Mouse (Mus musculus): ENCODE measurements around the gene Nfib. TPM values are rescaled to one million over a fixed set of nuclear protein-coding genes. Genes with fewer than 3 reads are reported as not detected.

Nfib gene
- polyA plus RNA-seq, 1 experiment from 2014 or later, result 86.8 TPM

DNA sequence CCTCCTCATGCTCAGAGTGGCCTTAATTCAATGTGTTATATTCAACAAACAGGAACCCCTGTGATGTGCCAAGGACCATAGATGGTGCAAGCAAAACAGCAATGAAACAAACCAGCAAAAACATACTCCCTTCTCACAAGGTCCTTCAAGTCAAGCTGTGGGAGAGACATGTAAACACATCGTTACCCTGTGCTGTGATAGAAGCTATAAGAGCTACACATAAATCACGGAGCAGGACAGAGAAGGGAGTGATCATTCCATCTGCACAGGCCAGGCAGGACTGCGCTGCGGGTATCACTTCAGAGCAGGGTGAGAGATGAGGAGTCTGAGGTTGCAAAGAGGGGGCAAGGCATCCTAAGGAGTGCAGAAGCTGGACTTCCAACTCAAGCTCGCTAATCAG is 262.5 kb downstream of the Nfib start:
- Histone ChIP-seq H3K4me2 (replicated peaks) (no peak overlapping the region), H3K36me3 (no peaks in the 10 kb centered on the region), H3K27me3 (no peaks in the 10 kb centered on the region), H3K27ac (no peak overlapping the region), H3K9ac (no peak overlapping the region), H3K4me1 (peaks cover 23% of the 10 kb centered on the region), H3K4me3 (no peak overlapping the region), H3K9me3 (no peaks in the 10 kb centered on the region)
- WGBS, result 86% methylated on average over 5 of the region's 5 CpGs
- no peak for ATAC-seq (ENCODE audit: insufficient number of reproducible peaks, insufficient read depth, low FRiP score, low TSS enrichment)

DNA sequence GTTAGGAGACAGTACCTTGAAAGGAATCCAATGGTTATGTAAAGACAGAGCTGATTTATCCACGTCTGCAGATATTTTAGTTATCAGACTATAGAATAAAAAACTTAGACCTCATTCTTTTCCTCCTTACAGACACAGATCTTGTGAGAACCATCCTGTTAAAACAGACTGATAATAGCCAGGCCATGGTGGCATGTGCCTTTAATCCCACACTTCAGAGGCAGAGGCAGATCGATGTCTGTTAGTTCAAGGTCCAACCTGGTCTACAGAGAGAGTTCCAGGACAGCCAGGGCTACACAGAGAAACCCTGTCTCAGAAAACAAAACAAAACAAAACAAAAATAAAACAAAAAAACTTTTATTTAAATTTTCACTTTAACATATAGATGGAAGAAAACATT is 264.9 kb downstream of the Nfib start:
- 83% methylated on average over 2 of the region's 2 CpGs for WGBS
- H3K27ac ChIP-seq, result no peak overlapping the region
- H3K9ac ChIP-seq, result no peak overlapping the region
- H3K9me3 ChIP-seq, result no peaks in the 10 kb centered on the region
- H3K4me3 ChIP-seq, result no peak overlapping the region
- H3K4me1 ChIP-seq, result peaks cover 36% of the 10 kb centered on the region
- no peaks in the 10 kb centered on the region for H3K36me3 ChIP-seq
- ATAC-seq (ENCODE audit: insufficient number of reproducible peaks, insufficient read depth, low FRiP score, low TSS enrichment), result no peak
- H3K27me3 ChIP-seq, result no peaks in the 10 kb centered on the region
- no peak overlapping the region for H3K4me2 ChIP-seq (replicated peaks)

DNA sequence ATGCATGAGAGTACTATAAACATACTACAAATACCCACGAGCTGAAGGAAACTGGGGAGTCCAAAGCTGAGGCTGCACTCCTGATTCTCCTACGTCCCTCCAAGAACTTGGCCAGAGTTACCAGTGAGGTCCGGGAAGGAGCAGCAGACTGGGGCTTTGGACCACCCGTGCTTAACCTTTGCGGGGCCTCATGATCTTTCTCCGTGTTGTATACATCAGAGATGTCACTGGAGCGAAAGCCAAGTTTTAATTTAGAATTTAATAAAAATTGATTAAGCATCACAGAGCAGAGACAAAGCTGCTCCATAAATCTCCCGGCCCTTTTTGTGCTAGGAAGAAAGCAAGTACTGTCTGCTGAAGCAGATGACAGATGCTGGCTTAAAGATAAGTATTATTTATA is 265.7 kb downstream of the Nfib start:
- Histone ChIP-seq H3K9ac (no peak overlapping the region), H3K27me3 (no peaks in the 10 kb centered on the region), H3K9me3 (no peaks in the 10 kb centered on the region), H3K4me3 (no peak overlapping the region), H3K4me1 (peaks cover 43% of the 10 kb centered on the region), H3K4me2 (replicated peaks) (no peak overlapping the region), H3K27ac (no peak overlapping the region), H3K36me3 (no peaks in the 10 kb centered on the region)
- ATAC-seq (ENCODE audit: insufficient number of reproducible peaks, insufficient read depth, low FRiP score, low TSS enrichment), result no peak
- WGBS, result 82% methylated on average over 8 of the region's 8 CpGs

DNA sequence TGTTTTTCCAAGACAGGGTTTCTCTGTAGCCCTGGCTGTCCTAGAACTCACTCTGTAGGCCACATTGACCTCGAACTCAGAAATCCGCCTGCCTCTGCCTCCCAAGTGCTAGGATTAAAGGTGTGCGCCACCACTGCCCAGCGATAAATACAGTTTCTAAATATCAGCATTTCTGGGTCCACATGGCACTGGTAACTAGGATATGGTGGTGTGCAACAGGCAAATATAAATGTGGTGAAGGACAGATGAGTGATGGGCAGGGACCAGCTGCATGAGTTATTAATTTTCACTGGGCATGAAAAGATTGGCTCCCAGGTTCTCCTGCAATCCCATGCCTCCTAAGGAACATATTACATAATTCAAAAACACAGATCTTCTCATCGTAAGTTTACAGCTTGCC is 266.9 kb downstream of the Nfib start:
- H3K4me1 ChIP-seq, result peaks cover 54% of the 10 kb centered on the region
- no peak overlapping the region for H3K27ac ChIP-seq
- H3K36me3 ChIP-seq, result no peaks in the 10 kb centered on the region
- H3K4me2 ChIP-seq (replicated peaks), result no peak overlapping the region
- 89% methylated on average over 5 of the region's 5 CpGs for WGBS
- H3K9me3 ChIP-seq, result no peaks in the 10 kb centered on the region
- ATAC-seq (ENCODE audit: insufficient number of reproducible peaks, insufficient read depth, low FRiP score, low TSS enrichment), result no peak
- H3K4me3 ChIP-seq, result no peak overlapping the region
- no peak overlapping the region for H3K9ac ChIP-seq
- no peaks in the 10 kb centered on the region for H3K27me3 ChIP-seq

DNA sequence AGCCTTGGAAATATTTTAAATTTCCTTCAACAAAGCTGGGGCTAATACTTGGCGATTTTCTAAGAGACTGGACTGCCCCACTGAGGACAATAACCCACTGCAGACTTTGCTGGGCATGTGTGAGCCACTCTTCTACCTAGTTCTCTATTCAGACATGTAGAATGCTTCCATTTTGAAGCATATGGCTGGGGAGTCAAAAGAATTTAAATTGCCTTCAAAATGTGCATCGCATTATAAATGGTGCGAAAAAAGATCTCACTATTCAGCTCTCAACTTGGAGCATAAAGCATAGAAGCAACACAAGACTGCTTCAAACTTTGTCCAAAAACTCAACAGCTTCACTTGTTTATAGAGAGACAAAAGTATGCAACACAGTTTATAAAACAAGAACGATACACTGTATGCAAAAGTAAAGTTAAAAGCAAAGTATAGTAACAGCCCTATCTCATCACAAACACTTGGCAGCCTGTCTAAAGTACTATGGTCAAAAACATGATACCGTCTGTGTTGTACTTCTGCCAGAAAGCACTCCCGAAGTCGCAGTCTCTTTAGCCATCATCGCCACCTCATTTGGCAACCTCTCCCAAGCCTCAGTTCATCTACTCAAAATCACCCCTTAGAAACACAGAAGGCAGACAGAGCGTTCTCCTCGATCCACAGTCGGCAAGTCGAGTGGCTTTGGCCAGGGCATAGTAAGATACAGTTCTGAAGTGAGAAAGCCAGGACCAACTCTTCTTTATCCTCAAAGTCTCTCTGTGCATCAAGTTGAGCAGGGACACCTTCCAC is 267.8 kb downstream of the Nfib start:
- Histone ChIP-seq H3K9me3 (no peaks in the 10 kb centered on the region), H3K4me1 (peaks cover 50% of the 10 kb centered on the region), H3K4me3 (no peak overlapping the region), H3K27me3 (no peaks in the 10 kb centered on the region), H3K9ac (no peak overlapping the region), H3K27ac (peak overlapping the region; percentile 72), H3K4me2 (replicated peaks) (no peak overlapping the region), H3K36me3 (no peaks in the 10 kb centered on the region)
- no peak for ATAC-seq (ENCODE audit: insufficient number of reproducible peaks, insufficient read depth, low FRiP score, low TSS enrichment)
- WGBS, result 76% methylated on average over 12 of the region's 12 CpGs

DNA sequence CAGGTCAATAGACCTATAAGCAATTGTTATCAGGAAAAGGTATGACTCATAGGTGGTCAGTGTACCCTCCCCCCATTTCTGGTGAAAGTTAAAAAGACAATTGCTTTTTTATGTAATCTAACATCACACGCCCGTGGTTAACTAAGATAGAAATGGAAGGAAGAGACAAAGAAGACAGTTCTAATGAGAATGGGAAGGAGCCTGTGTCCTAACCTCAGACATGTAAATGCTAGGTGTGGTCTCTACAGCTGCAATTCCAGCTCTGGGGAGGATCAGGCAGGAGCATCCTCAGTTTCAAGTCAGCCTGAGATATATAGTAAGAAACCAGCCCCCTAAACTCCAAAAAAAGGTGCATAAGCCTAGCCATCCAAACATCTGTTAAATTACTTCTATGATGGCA is 268.9 kb downstream of the Nfib start:
- WGBS, result 86% methylated on average over 2 of the region's 2 CpGs
- Histone ChIP-seq H3K9me3 (no peaks in the 10 kb centered on the region), H3K4me3 (no peak overlapping the region), H3K4me1 (peaks cover 49% of the 10 kb centered on the region), H3K27me3 (no peaks in the 10 kb centered on the region), H3K9ac (no peak overlapping the region), H3K27ac (no peak overlapping the region), H3K36me3 (no peaks in the 10 kb centered on the region), H3K4me2 (replicated peaks) (no peak overlapping the region)
- no peak for ATAC-seq (ENCODE audit: insufficient number of reproducible peaks, insufficient read depth, low FRiP score, low TSS enrichment)

DNA sequence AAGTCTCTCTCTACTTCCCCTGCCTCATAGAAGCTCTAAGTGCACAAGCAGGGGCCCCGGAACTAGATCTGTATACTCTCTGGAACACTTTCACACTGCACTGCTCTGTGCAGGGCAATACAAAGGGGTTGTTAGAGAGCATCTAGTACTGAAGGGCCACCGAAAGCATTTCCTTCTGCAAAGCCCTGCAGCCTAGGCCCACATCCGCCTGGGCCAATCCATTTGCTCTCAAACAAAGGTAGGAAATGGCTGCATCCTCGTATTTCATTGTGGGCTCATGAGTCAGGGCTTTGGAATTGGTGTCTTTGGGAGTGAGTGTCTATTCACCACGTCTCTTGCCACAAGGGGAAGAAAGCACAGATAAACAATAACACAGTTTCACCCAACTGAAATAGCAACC is 269.8 kb downstream of the Nfib start:
- ATAC-seq (ENCODE audit: insufficient number of reproducible peaks, insufficient read depth, low FRiP score, low TSS enrichment), result no peak
- H3K9ac ChIP-seq, result no peak overlapping the region
- no peaks in the 10 kb centered on the region for H3K9me3 ChIP-seq
- WGBS, result 58% methylated on average over 5 of the region's 5 CpGs
- 0 out of 2 replicates have a peak overlapping the region, but pooled peaks have one; percentile 50 for H3K27ac ChIP-seq
- H3K4me1 ChIP-seq, result peaks cover 44% of the 10 kb centered on the region
- no peak overlapping the region for H3K4me3 ChIP-seq
- H3K4me2 ChIP-seq (replicated peaks), result no peak overlapping the region
- H3K27me3 ChIP-seq, result no peaks in the 10 kb centered on the region
- no peaks in the 10 kb centered on the region for H3K36me3 ChIP-seq

DNA sequence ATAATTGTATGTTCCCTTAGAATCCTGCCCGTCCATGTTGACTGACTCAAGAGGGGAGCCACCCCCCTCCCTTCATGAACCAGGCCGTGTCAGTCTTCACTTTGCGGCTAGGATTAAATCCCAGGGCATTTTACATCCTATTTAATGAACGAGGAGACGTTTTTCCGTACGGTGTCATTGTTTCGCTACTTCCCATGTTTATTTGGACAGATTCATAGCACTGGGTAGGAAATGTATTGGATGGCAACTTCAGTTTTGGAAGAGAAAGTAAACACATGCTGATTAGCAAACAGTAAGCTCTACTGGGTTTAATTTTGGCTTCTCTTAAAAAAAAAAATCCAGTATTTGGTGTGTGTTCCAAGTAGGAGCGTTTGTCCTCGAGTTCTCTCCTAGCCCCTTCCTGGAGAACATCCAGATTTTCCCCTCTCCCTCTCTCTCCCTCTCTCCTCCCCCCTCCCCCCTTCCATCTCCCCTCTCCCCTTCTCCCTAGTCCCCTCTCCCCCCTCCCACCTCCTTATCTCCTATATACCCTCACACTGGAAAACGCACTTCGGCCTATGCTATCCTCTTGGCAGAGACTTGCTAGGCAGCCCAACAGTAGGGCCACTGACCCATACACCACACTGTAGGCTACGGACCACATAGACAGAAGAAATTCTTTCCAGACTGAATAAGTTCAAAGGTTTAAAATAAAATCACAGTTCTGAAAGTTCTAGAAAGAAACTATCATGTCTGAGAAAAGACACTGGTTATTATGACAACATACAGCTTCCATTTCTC is 271.4 kb downstream of the Nfib start:
- Histone ChIP-seq H3K9ac (no peak overlapping the region), H3K36me3 (no peaks in the 10 kb centered on the region), H3K4me1 (peaks cover 46% of the 10 kb centered on the region), H3K27me3 (no peaks in the 10 kb centered on the region), H3K9me3 (no peaks in the 10 kb centered on the region), H3K27ac (no peak overlapping the region), H3K4me3 (no peak overlapping the region), H3K4me2 (replicated peaks) (no peak overlapping the region)
- WGBS, result 64% methylated on average over 13 of the region's 13 CpGs
- no peak for ATAC-seq (ENCODE audit: insufficient number of reproducible peaks, insufficient read depth, low FRiP score, low TSS enrichment)

DNA sequence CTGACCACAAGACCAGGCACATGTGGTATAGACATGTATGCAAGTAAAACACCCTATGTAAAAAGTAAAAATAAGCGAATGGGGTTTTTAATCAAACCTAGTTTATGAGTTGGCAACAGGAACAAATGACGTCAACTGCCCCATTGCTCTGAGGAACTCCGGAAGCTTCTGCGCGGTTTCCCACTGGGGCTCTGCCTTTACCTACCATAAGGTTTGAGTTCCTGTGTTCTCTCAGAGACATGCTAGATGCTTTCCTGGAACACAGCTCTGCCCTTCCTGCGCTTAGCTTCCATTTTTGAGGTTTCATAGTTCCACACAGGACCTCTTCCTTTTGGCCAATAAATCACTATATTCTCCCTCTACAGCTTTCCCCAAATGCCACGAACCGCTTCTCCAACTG is 273.7 kb downstream of the Nfib start:
- Histone ChIP-seq H3K27me3 (no peaks in the 10 kb centered on the region), H3K4me2 (replicated peaks) (no peak overlapping the region), H3K9ac (no peak overlapping the region), H3K4me3 (no peak overlapping the region), H3K9me3 (no peaks in the 10 kb centered on the region), H3K27ac (no peak overlapping the region), H3K36me3 (no peaks in the 10 kb centered on the region), H3K4me1 (peaks cover 42% of the 10 kb centered on the region)
- no peak for ATAC-seq (ENCODE audit: insufficient number of reproducible peaks, insufficient read depth, low FRiP score, low TSS enrichment)
- WGBS, result 93% methylated on average over 8 of the region's 8 CpGs

DNA sequence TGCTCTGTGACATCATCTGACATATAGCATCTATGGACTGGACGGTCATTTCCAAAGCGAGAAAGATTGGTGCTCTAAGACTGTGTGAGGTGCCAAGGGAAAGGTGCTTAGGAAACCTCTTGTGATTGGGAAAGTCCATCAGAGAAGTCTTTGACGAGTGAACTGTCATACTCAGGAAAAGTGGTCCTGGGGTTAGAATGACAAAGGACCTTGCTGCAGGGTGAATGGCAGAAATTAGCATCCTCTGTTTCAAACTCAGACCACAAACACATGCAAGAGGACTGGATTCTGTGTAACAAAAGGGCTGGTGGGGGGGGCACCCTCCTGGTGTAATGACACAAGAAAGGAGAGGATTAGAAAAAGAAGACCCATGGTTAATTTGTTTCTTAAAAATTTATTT is 274.7 kb downstream of the Nfib start:
- Histone ChIP-seq H3K27me3 (no peaks in the 10 kb centered on the region), H3K9ac (no peak overlapping the region), H3K4me1 (peaks cover 32% of the 10 kb centered on the region), H3K36me3 (no peaks in the 10 kb centered on the region), H3K27ac (no peak overlapping the region), H3K4me3 (no peak overlapping the region), H3K4me2 (replicated peaks) (no peak overlapping the region), H3K9me3 (no peaks in the 10 kb centered on the region)
- WGBS, result 63% methylated on average over 3 of the region's 3 CpGs
- ATAC-seq (ENCODE audit: insufficient number of reproducible peaks, insufficient read depth, low FRiP score, low TSS enrichment), result no peak

DNA sequence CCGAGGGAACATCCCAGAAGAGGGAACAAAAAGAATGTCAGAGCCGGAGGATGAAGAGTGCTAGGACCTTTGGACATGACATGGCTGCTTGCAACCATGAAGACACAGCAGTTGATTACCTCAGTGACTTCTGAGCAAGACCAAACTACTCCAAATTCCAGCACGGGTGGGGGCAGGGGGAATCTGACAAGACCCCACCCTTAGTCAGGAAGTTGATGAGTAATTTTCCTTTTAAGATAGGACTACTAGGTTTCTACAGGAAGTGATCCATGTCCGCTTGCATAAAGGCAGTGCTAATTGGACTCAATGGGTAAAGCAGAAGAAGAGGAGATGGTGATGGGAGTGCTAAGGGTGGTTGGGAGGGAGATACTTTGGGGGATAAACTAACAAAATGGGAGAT is 279.3 kb downstream of the Nfib start:
- Histone ChIP-seq H3K4me3 (no peak overlapping the region), H3K27me3 (no peaks in the 10 kb centered on the region), H3K9me3 (no peaks in the 10 kb centered on the region), H3K36me3 (no peaks in the 10 kb centered on the region), H3K9ac (no peak overlapping the region), H3K4me2 (replicated peaks) (no peak overlapping the region), H3K27ac (no peak overlapping the region), H3K4me1 (peaks cover 12% of the 10 kb centered on the region)
- no peak for ATAC-seq (ENCODE audit: insufficient number of reproducible peaks, insufficient read depth, low FRiP score, low TSS enrichment)
- 88% methylated on average over 4 of the region's 4 CpGs for whole genome bisulfite sequencing

DNA sequence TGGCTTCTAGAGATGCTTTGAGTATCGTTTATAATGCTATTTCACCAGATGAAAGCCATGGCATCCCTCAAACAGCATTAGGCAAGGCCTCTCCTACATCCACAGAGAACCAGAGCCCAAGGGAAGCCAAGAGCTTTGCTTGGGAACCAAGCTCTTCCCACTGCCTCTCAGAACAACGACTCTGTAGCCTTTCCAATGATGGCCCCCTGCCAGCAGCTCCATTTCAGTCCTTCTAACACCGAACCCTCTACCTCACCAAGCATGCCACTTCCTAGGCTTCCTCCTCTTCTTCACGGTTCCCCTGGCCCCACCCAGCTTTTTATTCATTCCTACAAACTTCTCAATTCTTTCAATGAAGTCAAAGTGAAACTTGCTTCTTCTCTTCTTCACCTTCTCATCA is 287.3 kb downstream of the Nfib start:
- WGBS, result 78% methylated on average over 4 of the region's 4 CpGs
- H3K4me1 ChIP-seq, result peaks cover 7% of the 10 kb centered on the region; the same call in 1 of the 2 replicates
- no peaks in the 10 kb centered on the region for H3K36me3 ChIP-seq
- H3K4me3 ChIP-seq, result no peak overlapping the region
- H3K27me3 ChIP-seq, result no peaks in the 10 kb centered on the region
- ATAC-seq (ENCODE audit: insufficient number of reproducible peaks, insufficient read depth, low FRiP score, low TSS enrichment), result no peak
- H3K9me3 ChIP-seq, result no peaks in the 10 kb centered on the region
- H3K9ac ChIP-seq, result no peak overlapping the region
- H3K27ac ChIP-seq, result no peak overlapping the region
- H3K4me2 ChIP-seq (replicated peaks), result no peak overlapping the region

Data from embryonic facial prominence, embryonic 12.5 days (tissue).